Mouse (Mus musculus) layer of hippocampus, adult 2 months (tissue): ENCODE data around the gene Rcl1. TPM values are rescaled to one million over a fixed set of nuclear protein-coding genes. Genes with fewer than 3 reads are reported as not detected.

Experiments used
- DNase-seq, 2 experiments: peaks; one replicate each; pipeline ENCODE4 v3.0.0; 2022; ENCODE audit warnings: low spot score in 2 of 2
- H3K27ac ChIP-seq: fragments of 200-600 bp; 2 replicates; pipeline ENCODE4 v1.8.1; 2022
- H3K4me3 ChIP-seq: fragments of 200-600 bp; 2 replicates; pipeline ENCODE4 v1.8.1; 2022; ENCODE audit warnings: mild to moderate bottlenecking
- CTCF ChIP-seq: fragments of 200-600 bp; conservative IDR thresholded peaks from 2 replicates; pipeline ENCODE4 v1.8.1; 2022; ENCODE audit warnings: antibody characterized with exemption, mild to moderate bottlenecking, moderate library complexity
- total RNA-seq, 2 experiments: library from RNA; stranded (reverse); gene quantifications; 2 replicates each; pipeline ENCODE4 v1.2.3; 2021

The Rcl1 gene
- total RNA-seq, 2 experiments from 2014 or later, result 19.3 to 22.0 TPM

GRCm38 (mm10) chr19:29142307-29142706 lies 41.1 kb downstream of the Rcl1 start:
- TF ChIP-seq CTCF, result no peak; the same call in 1 of the 2 replicates
- no peak overlapping the region for H3K27ac ChIP-seq
- DNase-seq, result no peak
- H3K4me3 ChIP-seq, result no peak overlapping the region

GRCm38 (mm10) chr19:29145421-29145820 lies 44.2 kb downstream of the Rcl1 start:
- Histone ChIP-seq H3K27ac (no peak overlapping the region), H3K4me3 (no peak overlapping the region)
- no peak for DNase-seq
- TF ChIP-seq CTCF, result no peak

DNA sequence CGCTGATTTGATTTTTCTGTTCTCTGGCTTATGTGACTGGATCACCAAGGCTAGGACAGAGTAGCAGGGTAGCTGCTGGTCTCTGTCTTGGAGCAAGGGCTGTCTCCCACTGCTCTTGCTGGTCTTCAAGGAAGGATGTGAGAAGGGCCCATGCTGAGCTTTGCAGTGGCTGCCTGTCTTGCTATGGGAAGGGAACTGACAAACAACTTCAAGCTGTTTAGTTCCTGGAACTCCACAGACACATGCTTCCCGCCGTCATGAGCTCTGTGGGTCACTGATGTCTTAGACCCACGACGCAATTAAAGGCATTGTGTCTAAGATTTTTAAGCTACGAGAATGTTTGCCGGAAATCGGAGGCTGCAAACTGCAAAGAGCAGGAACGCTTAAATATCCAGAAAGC lies 45.6 kb downstream of the Rcl1 start:
- H3K27ac ChIP-seq, result no peak overlapping the region
- no peak for DNase-seq
- TF ChIP-seq CTCF, result no peak
- H3K4me3 ChIP-seq, result no peak overlapping the region

DNA sequence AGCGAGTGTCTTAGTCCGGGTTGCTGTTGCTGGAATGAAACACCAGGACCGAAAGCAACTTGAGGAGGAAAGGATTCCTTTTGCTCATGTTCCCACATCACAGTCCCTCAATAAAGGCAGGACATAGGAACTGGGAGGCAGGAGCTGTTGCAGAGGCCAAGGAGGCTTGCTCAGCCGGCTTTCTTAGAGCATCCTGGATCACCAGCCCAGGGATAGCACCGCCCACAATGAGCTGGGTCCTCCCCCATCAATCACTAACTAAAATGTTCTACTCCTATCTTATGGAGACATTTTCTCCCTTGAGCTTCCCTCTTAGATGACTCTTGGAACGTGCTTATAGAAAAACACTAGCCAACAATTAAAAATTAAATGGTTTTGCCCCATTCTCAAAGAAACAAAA lies 48.4 kb downstream of the Rcl1 start:
- TF ChIP-seq CTCF, result no peak
- no peak overlapping the region for H3K27ac ChIP-seq
- no peak overlapping the region for H3K4me3 ChIP-seq
- DNase-seq, result no peak

- DNase-seq, result no peak
- Histone ChIP-seq H3K4me3 (no peak overlapping the region), H3K27ac (no peak overlapping the region)
- TF ChIP-seq CTCF, result no peak
These were observed 48.9 kb downstream of the Rcl1 start for GRCm38 (mm10) chr19:29150038-29150437.

GRCm38 (mm10) chr19:29151443-29151842 lies 50.3 kb downstream of the Rcl1 start:
- no peak overlapping the region for H3K4me3 ChIP-seq
- DNase-seq, result no peak
- TF ChIP-seq CTCF, result no peak
- no peak overlapping the region for H3K27ac ChIP-seq

DNA sequence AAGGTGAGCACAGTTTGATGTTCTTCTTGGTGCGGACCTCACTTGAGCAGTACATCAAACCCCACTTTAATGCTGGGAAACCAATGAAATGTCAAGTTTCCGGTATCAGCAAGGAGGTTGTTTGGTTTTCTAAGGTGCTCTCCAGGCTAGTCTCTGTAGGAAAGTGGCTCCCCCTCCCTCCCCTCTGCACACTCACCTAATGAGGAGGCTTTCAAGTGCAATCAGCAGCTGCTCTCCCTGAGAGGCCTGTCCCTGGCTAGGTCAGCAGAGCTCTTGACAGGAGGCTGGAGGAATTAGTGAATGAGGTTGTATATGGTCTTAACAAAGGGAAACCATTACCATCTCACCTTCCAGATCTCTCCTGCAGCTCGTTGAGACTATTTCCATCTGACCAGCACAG lies 54.4 kb downstream of the Rcl1 start:
- no peak for DNase-seq
- no peak for TF ChIP-seq CTCF
- Histone ChIP-seq H3K27ac (no peak overlapping the region), H3K4me3 (no peak overlapping the region)

- H3K4me3 ChIP-seq, result no peak overlapping the region
- no peak for TF ChIP-seq CTCF
- DNase-seq, result no peak
- no peak overlapping the region for H3K27ac ChIP-seq
These were observed 55.2 kb downstream of the Rcl1 start for GRCm38 (mm10) chr19:29156417-29156816.

DNA sequence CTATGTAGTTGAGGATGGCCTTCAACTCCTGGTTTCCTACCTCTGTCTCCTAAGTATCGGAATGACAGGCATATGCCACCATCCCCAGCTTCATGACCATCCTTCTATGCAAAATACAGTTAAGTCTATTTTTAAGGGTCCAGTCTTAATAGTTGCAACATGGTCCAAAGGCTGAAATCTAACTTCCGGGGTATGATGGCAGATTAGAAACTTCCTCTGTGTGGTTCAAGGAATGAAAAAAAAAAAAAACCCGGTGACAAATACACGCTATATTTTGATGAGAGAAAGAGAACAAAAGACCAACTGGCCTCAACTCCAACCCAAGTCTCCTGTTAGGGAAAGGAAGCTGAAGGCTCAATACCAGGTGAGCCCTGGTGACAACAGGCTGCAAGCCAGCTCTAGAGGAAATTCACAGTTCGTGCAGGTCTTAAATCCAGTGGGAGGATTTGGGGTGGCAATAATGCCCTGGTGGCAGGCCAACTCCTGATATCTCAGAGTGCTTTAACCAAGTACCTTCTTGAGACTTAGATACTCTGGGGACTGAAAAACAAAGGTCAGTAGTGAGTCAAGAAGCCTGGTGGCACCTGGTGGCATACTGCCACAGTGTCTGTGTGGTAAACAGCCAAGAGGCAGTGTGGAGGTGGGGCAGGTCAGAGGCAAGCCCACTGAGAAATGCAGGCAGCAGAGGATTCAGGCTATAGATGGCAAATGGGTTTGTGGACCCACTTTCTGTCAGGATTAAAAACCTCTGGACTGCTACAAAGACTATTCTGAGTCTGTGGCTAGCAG lies 56.7 kb downstream of the Rcl1 start:
- DNase-seq, result no peak

GRCm38 (mm10) chr19:29158486-29158885 lies 57.3 kb downstream of the Rcl1 start:
- Histone ChIP-seq H3K4me3 (no peak overlapping the region), H3K27ac (no peak overlapping the region)
- no peak for DNase-seq
- TF ChIP-seq CTCF, result no peak

More for the DNA sequence above, 56.7 kb downstream of the Rcl1 start:
- Histone ChIP-seq H3K27ac (no peak overlapping the region), H3K4me3 (no peak overlapping the region)
- no peak for TF ChIP-seq CTCF

- no peak for TF ChIP-seq CTCF
- DNase-seq, result no peak
- H3K27ac ChIP-seq, result no peak overlapping the region
- no peak overlapping the region for H3K4me3 ChIP-seq
These were observed 62.8 kb downstream of the Rcl1 start for GRCm38 (mm10) chr19:29163817-29164527.

- TF ChIP-seq CTCF, result no peak
- no peak for DNase-seq
- Histone ChIP-seq H3K27ac (no peak overlapping the region), H3K4me3 (no peak overlapping the region)
These were observed 63.5 kb downstream of the Rcl1 start for GRCm38 (mm10) chr19:29164528-29165166.

DNA sequence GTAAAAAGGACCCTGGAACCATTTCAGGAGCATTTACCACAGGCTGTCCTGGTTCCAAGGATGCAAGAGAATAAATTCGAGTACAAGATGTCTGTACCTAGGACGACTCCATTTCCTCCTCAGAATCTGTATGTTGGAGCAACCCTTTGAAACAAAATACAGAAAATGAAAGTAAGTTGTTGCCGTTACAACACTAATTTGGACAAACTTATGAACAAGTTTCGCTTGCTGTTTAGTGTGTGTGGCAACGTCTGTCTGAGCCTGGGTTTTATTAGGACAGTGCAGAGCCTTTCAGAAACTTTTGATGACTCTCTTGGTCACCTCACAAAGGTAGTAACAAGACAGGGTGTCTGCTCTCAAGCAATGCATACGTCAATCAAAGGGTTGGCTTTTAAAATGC lies 66.8 kb downstream of the Rcl1 start:
- no peak overlapping the region for H3K4me3 ChIP-seq
- H3K27ac ChIP-seq, result no peak overlapping the region
- no peak for DNase-seq
- no peak for TF ChIP-seq CTCF
